Mouse (Mus musculus) brain, embryonic 18.5 days (tissue): ENCODE results near the gene Sh2b2.
A peak's percentile ranks its signal among the peaks of the same experiment; 100 is the strongest.
"Not testable (repeated sequence)": the region's sequence is repeated elsewhere in the genome, so short reads cannot be mapped to it uniquely, and the experiment has no call there.

Experiments
- DNase-seq: peaks from one replicate; pipeline ENCODE4 v3.0.0-alpha.2; 2012; ENCODE audit warnings: low read depth, low spot score

Sh2b2 gene

GRCm38 (mm10) chr5:136240381-136240780 lies 6.0 kb downstream of the Sh2b2 start:
- no peak for DNase-seq

GRCm38 (mm10) chr5:136237607-136238006 lies 8.7 kb downstream of the Sh2b2 start:
- DNase-seq = no peak

GRCm38 (mm10) chr5:136236611-136237010 lies 9.7 kb downstream of the Sh2b2 start:
- no peak for DNase-seq

GRCm38 (mm10) chr5:136230348-136231035 lies 15.9 kb downstream of the Sh2b2 start:
- no peak for DNase-seq

- DNase-seq = no peak
These were observed 20.0 kb downstream of the Sh2b2 start for GRCm38 (mm10) chr5:136226246-136226876.

- no peak for DNase-seq
These were observed 27.8 kb downstream of the Sh2b2 start for GRCm38 (mm10) chr5:136218585-136218984.

GRCm38 (mm10) chr5:136217932-136218381 lies 28.4 kb downstream of the Sh2b2 start:
- no peak for DNase-seq

GRCm38 (mm10) chr5:136217004-136217665 lies 29.2 kb downstream of the Sh2b2 start:
- no peak for DNase-seq

- DNase-seq = no peak
These were observed 30.4 kb downstream of the Sh2b2 start for GRCm38 (mm10) chr5:136215958-136216357.

- DNase-seq = no peak
These were observed 31.1 kb downstream of the Sh2b2 start for GRCm38 (mm10) chr5:136215211-136215610.

GRCm38 (mm10) chr5:136213716-136214115 lies 32.6 kb downstream of the Sh2b2 start:
- DNase-seq = no peak

GRCm38 (mm10) chr5:136212716-136213115 lies 33.6 kb downstream of the Sh2b2 start:
- DNase-seq = no peak

- not testable (repeated sequence) for DNase-seq
These were observed 34.8 kb downstream of the Sh2b2 start for GRCm38 (mm10) chr5:136211341-136212102.

- DNase-seq = no peak
These were observed 35.8 kb downstream of the Sh2b2 start for GRCm38 (mm10) chr5:136210549-136210948.

GRCm38 (mm10) chr5:136201832-136202231 lies 44.5 kb downstream of the Sh2b2 start:
- peak; percentile 40 for DNase-seq

GRCm38 (mm10) chr5:136199526-136199925 lies 46.8 kb downstream of the Sh2b2 start:
- no peak for DNase-seq

- peak; percentile 93 for DNase-seq
These were observed 47.6 kb downstream of the Sh2b2 start, which contains the start of gene Prkrip1 for GRCm38 (mm10) chr5:136198474-136199391. Gene Prkrip1, minus strand, starts transcription at chr5:136198963.

- no peak for DNase-seq
These were observed 54.5 kb downstream of the Sh2b2 start for GRCm38 (mm10) chr5:136191870-136192269.

- DNase-seq = no peak
These were observed 59.6 kb downstream of the Sh2b2 start for GRCm38 (mm10) chr5:136186723-136187122.

GRCm38 (mm10) chr5:136183766-136184165 lies 62.6 kb downstream of the Sh2b2 start:
- DNase-seq = no peak

- no peak for DNase-seq
These were observed 63.5 kb downstream of the Sh2b2 start for GRCm38 (mm10) chr5:136182830-136183229.
